Mouse (Mus musculus) liver, postnatal 0 days (tissue): ENCODE data around the gene Sytl1. TPM values are rescaled to one million over a fixed set of nuclear protein-coding genes. Genes with fewer than 3 reads are reported as not detected.

ENCODE experiments used
- ATAC-seq: fragments of 200-750 bp; cut with Nextera tagmentation; 2 replicates; pipeline ENCODE4 v1.8.0; 2017; ENCODE audit warnings: mild to moderate bottlenecking, moderate library complexity
- DNase-seq: peaks from one replicate; pipeline ENCODE4 v3.0.0-alpha.2; 2016
- H3K27ac ChIP-seq: fragments of 300-500 bp; sonication (generic); 2 replicates; pipeline ENCODE4 v1.5.1; 2014; ENCODE audit warnings: antibody characterized with exemption, moderate library complexity, mild to moderate bottlenecking, low read depth
- H3K27me3 ChIP-seq: fragments of 300-500 bp; sonication (generic); 2 replicates; pipeline ENCODE4 v1.6.1; 2014; ENCODE audit warnings: low read length, control low read depth, mixed read lengths; ENCODE audit not compliant: insufficient read depth
- H3K36me3 ChIP-seq: fragments of 300-500 bp; sonication (generic); replicated peaks from 2 replicates; pipeline ENCODE4 v1.6.1; 2014; ENCODE audit warnings: mild to moderate bottlenecking, control low read depth, low read length, moderate library complexity, mixed read lengths; ENCODE audit not compliant: insufficient read depth
- H3K4me1 ChIP-seq: fragments of 300-500 bp; sonication (generic); 2 replicates; pipeline ENCODE4 v1.6.1; 2014; ENCODE audit warnings: antibody characterized with exemption, mild to moderate bottlenecking, control low read depth; ENCODE audit not compliant: insufficient read depth
- H3K4me2 ChIP-seq: fragments of 300-500 bp; sonication (generic); 2 replicates; pipeline ENCODE4 v1.6.1; 2014; ENCODE audit warnings: low read depth, mild to moderate bottlenecking, low read length, moderate library complexity, mixed read lengths
- H3K4me3 ChIP-seq: fragments of 300-500 bp; sonication (generic); 2 replicates; pipeline ENCODE4 v1.5.1; 2014; ENCODE audit warnings: low read depth, low read length
- H3K9ac ChIP-seq: fragments of 300-500 bp; sonication (generic); replicated peaks from 2 replicates; pipeline ENCODE4 v1.6.1; 2014; ENCODE audit warnings: mild to moderate bottlenecking, moderate library complexity
- H3K9me3 ChIP-seq: fragments of 300-500 bp; sonication (generic); 2 replicates; pipeline ENCODE4 v1.6.1; 2016; ENCODE audit warnings: mild to moderate bottlenecking, control low read depth, low read length, mixed read lengths
- CTCF ChIP-seq: sonication (generic); IDR thresholded peaks from 2 replicates; pipeline ENCODE4 v1.5.1; 2016; ENCODE audit warnings: antibody characterized with exemption, low read depth
- EP300 ChIP-seq: IDR thresholded peaks from 2 replicates; pipeline ENCODE4 v1.6.1; 2016; ENCODE audit warnings: antibody characterized with exemption, low read depth, mild to moderate bottlenecking
- WGBS: fragments of 180-500 bp; shearing (Covaris S2); extraction: QIAGEN DNeasy Blood & Tissue Kit; methylation state at CpG from one replicate; pipeline ENCODE4 v1.1.7; 2014; ENCODE audit not compliant: insufficient replicate concordance; 5-methylcytosine and 5-hydroxymethylcytosine counted together
- polyA plus RNA-seq: library from polyadenylated mRNA; unstranded; fragments of >200 nt; fragmentation: Nextera tagmentation; extraction: Ambion mirVana; gene quantifications from 2 replicates; pipeline ENCODE4 v1.2.1, GENCODE M21; 2015

Gene Sytl1
- polyA plus RNA-seq, 1 experiment from 2014 or later: 1.3 TPM

GRCm38 (mm10) chr4:133256820-133257219 is 6.1 kb downstream of the Sytl1 start:
- 39% methylated on average over 24 of the region's 24 CpGs for WGBS
- Histone ChIP-seq H3K4me1 (no peaks in the 10 kb centered on the region), H3K4me2 (peak overlapping the region; percentile 45), H3K36me3 (peaks cover 9% of the 10 kb centered on the region), H3K27me3 (peaks cover 5% of the 10 kb centered on the region; the same call in 1 of the 2 replicates), H3K9me3 (no peaks in the 10 kb centered on the region), H3K27ac (no peak overlapping the region), H3K4me3 (no peak overlapping the region), H3K9ac (no peak overlapping the region)
- ATAC-seq (peak; percentile 21; the same call in 1 of the 2 replicates), DNase-seq (no peak)
- no peak for TF ChIP-seq CTCF
- no peak for TF ChIP-seq EP300

DNA sequence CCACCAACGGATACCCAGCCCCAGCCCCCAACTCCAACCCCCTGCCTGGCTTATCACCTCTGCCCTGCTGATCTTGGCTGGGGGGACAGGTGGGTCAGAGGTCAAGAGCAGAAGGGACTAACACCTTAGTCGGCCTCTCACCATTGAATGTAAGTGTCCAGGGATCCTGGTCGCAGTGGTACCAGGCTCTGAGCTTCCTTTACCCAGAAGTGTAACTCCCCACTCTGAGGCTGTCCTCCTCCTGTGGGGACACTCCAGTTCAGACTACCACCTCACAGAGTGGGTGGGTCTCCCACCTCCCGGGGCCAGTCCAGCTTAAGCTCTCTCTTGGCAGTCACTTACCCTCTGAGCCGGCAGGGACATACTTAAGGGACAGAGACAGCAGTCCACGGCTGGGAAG is 7.5 kb downstream of the Sytl1 start:
- no peak for TF ChIP-seq EP300
- TF ChIP-seq CTCF: no peak
- Histone ChIP-seq H3K4me1 (peaks cover 7% of the 10 kb centered on the region), H3K27ac (no peak overlapping the region), H3K9me3 (no peaks in the 10 kb centered on the region), H3K4me2 (no peak overlapping the region), H3K36me3 (peaks cover 13% of the 10 kb centered on the region), H3K4me3 (no peak overlapping the region), H3K27me3 (peaks cover 17% of the 10 kb centered on the region), H3K9ac (no peak overlapping the region)
- ATAC-seq (no peak), DNase-seq (no peak)
- WGBS: 63% methylated on average over 6 of the region's 6 CpGs

DNA sequence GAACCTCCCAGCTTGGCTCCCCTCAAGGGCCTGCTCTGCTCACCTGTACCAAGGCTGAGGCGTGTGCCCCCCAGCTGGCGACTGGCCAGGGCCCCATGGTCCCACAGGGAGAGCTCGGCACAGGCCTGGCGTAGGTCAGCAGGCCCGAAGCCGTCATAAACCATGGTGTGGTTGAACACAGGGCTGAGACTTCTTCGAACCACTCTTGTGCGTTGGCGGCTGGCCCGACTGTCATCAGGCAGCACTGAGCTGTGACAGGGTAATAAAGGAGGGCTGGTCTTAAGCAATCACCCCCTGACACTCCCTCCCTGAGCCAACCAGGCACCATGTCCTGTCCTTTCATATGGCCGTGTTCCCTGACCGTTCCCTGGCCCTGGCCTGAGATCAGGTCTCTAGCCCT is 9.5 kb downstream of the Sytl1 start:
- Histone ChIP-seq H3K4me2 (no peak overlapping the region), H3K4me1 (peaks cover 9% of the 10 kb centered on the region), H3K27ac (no peak overlapping the region), H3K9ac (no peak overlapping the region), H3K27me3 (peaks cover 21% of the 10 kb centered on the region), H3K9me3 (no peaks in the 10 kb centered on the region), H3K36me3 (peaks cover 13% of the 10 kb centered on the region), H3K4me3 (no peak overlapping the region)
- TF ChIP-seq EP300: no peak
- TF ChIP-seq CTCF: no peak
- DNase-seq (no peak), ATAC-seq (no peak)
- 85% methylated on average over 12 of the region's 12 CpGs for WGBS

DNA sequence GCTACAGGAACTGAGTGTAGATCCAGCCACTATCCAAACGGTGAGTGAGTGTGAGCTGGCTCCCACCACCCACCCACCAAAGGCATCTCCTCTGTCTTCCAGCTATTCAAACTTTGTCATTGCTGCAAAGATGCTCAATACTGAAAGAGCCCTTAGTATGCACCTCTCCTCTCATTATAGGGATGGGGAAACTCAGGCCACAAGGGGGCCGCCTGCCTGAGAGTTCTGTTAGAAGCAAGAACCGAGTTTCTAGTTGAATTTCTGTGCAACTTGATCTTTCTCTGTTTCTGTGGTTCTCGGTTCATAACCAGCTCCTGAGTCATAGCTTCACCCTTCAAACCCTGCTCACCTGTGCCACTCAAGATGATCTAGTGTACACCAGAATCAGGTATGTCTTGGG is 10.8 kb downstream of the Sytl1 start:
- Histone ChIP-seq H3K9me3 (no peaks in the 10 kb centered on the region), H3K4me2 (no peak overlapping the region), H3K4me3 (no peak overlapping the region), H3K27ac (no peak overlapping the region), H3K4me1 (peaks cover 19% of the 10 kb centered on the region), H3K27me3 (peaks cover 21% of the 10 kb centered on the region), H3K9ac (no peak overlapping the region), H3K36me3 (peaks cover 17% of the 10 kb centered on the region)
- DNase-seq (no peak), ATAC-seq (no peak)
- TF ChIP-seq EP300 (no peak), CTCF (no peak)
- 65% methylated on average over 4 of the region's 4 CpGs for WGBS

GRCm38 (mm10) chr4:133251214-133251613 is 11.7 kb downstream of the Sytl1 start:
- TF ChIP-seq EP300 (no peak), CTCF (no peak)
- H3K27me3 ChIP-seq: peaks cover 26% of the 10 kb centered on the region
- H3K9me3 ChIP-seq: no peaks in the 10 kb centered on the region
- H3K4me1 ChIP-seq: peaks cover 20% of the 10 kb centered on the region
- ATAC-seq (no peak), DNase-seq (no peak)
- H3K9ac ChIP-seq: no peak overlapping the region
- H3K36me3 ChIP-seq: peaks cover 19% of the 10 kb centered on the region
- WGBS: 43% methylated on average over 29 of the region's 31 CpGs
- peak overlapping the region; percentile 18; the same call in 1 of the 2 replicates for H3K4me2 ChIP-seq
- H3K27ac ChIP-seq: no peak overlapping the region
- H3K4me3 ChIP-seq: no peak overlapping the region

GRCm38 (mm10) chr4:133250609-133251008 is 12.3 kb downstream of the Sytl1 start:
- H3K9ac ChIP-seq: no peak overlapping the region
- H3K4me1 ChIP-seq: peaks cover 20% of the 10 kb centered on the region
- TF ChIP-seq EP300: no peak
- TF ChIP-seq CTCF: peak; percentile 92
- H3K27me3 ChIP-seq: peaks cover 31% of the 10 kb centered on the region
- no peak overlapping the region for H3K27ac ChIP-seq
- peaks cover 24% of the 10 kb centered on the region for H3K36me3 ChIP-seq
- no peak overlapping the region for H3K4me3 ChIP-seq
- ATAC-seq (peak; percentile 22; the same call in 1 of the 2 replicates), DNase-seq (peak; percentile 92)
- peak overlapping the region; percentile 36; the same call in 1 of the 2 replicates for H3K4me2 ChIP-seq
- H3K9me3 ChIP-seq: no peaks in the 10 kb centered on the region
- 13% methylated on average over 22 of the region's 22 CpGs for WGBS
